Mouse (Mus musculus): Measurements from ENCODE around the gene Ccl22. TPM values are rescaled to one million over a fixed set of nuclear protein-coding genes. Genes with fewer than 3 reads are reported as not detected.
A peak's percentile ranks its signal among the peaks of the same experiment; 100 is the strongest.

Ccl22 gene
- polyA plus RNA-seq (2017; shearing (Covaris generic)), result not detected

DNA sequence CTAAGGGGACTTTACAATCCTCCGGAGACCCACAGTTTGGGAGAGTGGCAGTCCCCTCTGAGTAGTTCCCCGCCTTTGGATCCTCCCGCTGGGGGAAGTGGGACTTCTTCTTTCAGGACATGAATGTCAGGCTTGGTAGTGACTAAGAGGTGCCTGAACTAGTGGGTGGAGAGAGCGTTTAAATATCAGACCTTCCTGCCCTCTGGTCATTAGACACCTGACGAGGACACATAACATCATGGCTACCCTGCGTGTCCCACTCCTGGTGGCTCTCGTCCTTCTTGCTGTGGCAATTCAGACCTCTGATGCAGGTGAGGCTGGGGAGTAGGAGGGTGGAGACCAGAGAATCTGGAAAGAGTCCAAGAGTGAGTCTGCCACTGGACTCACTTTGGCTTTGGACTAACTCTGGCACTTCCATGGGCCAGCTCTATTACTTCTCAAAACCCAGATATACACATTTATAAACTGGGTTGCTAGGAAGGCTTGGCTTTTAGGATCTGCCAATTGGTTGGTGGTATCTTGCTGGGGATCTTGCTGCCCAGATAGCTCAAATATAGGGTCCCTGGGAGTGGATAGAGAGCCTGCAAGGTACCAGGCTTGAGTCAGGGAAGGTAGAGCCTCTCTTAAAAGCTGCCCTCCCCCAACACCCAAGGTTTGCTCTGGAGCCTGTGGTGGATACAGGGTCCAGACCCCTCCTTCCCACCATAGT, at the start of gene Ccl22:
Ccl22 (plus strand) TSS at position 115 of the 709 bp plus-strand sequence.
- ATAC-seq, result no peak

DNA sequence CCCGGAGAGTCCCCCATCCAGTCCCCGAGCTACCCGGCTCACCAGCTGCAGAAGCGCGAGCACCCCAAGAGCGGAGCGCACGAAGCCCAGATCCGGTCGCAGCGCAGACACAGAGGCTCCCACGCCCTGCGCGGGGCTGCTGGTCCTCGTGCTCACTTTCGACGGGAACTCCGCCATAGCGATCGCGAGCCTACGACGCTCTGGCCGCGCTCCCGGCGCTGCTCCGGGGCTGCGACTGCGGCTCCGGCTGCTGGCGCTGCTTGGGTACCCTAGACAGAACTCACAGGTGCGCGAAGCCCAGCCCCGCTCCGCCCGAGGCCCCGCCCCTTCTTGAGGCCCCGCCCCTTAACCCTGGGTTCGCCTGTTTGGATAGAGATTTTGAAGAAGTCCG, 49.4 kb upstream of the Ccl22 start, which contains the start of gene Pllp:
Pllp (minus strand) TSS at position 285 of the 391 bp plus-strand sequence.
- ATAC-seq, result peak; percentile 46

DNA sequence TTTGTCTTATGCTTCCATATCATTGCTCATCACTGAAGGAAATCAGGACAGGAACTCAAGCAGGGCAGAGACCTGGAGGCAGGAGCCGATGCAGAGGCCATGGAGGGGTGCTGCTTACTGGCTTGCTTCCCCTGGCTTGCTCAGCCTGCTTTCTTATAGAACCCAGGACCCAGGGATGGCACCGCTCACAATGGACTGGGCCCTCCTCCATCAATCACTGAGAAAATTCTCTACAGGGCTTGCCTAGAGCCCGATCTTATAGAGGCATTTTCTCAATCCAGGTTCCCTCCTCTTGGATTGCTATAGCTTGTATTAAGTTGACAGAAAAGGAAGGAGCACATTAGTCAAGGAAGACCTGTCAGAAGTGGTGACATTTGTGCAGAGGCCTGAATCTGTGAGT, 48.8 kb upstream of the Ccl22 start:
- ATAC-seq, result no peak

DNA sequence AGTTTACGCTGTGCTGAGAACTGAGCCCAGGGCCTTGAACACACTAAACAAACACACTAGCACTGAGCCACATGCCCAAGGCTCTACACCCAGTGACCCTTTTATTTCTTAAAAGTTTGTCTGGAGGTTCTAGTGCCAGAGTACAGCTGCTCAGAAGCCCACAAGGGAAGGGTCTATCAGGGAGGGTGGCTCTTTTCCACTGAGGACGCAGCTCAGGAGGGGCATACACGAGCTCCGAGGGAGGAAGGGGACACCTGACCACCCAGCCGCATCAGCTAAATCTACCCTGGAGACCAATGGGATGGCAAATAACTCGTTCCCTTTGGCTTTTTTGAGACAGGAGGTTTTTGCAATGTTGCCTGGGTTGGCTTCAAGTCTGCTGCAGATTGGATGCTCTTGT, 47.4 kb upstream of the Ccl22 start:
- no peak for ATAC-seq

DNA sequence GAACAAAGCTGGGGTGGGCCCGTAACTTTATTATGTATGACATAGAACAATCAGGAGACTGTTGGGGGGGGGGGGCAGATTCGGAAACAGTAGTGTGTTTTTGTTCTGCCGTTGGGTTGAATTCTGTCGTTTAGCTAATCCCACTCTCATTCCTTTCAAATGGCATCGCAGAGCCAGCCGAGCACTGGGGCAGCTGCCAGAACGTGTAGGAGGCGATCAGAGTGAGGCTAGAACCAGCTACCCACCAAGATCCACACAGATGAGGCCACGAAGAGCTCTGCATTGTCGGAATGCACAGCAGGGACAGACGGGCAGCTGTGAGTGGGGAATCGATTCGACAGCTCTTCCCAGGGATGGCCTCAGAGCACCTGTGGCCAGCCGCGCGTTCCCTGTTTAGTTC, 46.0 kb upstream of the Ccl22 start:
- no peak for ATAC-seq

DNA sequence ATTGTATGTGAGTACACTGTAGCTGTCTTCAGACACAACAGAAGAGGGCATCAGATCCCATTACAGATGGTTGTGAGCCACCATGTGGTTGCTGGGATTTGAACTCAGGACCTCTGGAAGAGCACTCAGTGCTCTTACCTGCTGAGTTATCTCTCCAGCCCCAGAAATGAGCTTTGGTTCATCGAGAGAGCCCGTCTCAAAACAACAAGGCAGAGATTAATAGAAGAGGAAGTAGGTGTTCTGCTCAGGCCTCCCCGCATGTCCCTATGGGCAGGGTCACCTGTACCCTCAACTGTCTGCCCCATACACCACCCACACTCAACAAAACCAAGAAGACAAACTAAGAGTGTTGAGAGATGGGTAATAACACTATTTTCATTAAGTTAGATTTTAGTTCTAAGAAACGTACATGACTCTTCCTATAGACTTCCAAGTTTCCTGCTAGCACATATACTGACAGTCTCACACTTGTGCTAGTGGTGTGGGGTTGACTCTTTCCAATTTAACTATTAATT, 44.9 kb upstream of the Ccl22 start:
- ATAC-seq, result no peak

DNA sequence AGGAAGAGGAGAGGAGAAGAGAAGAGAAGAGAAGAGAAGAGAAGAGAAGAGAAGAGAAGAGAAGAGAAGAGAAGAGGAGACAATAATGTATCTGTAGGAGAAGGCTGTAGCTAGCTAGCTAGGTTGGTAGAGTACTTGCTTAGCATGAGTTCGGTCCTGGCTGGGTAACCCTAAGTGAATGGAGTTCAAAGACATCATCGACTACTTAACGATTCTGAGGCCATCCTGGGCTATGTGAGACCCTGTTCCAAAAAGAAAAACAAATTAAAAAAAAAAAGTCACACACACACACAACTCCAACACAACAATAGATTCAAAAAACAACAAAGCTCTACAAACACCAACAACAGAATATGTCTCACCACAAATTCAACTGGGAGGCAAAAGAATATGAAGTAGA, 43.2 kb upstream of the Ccl22 start:
- ATAC-seq, result no peak

DNA sequence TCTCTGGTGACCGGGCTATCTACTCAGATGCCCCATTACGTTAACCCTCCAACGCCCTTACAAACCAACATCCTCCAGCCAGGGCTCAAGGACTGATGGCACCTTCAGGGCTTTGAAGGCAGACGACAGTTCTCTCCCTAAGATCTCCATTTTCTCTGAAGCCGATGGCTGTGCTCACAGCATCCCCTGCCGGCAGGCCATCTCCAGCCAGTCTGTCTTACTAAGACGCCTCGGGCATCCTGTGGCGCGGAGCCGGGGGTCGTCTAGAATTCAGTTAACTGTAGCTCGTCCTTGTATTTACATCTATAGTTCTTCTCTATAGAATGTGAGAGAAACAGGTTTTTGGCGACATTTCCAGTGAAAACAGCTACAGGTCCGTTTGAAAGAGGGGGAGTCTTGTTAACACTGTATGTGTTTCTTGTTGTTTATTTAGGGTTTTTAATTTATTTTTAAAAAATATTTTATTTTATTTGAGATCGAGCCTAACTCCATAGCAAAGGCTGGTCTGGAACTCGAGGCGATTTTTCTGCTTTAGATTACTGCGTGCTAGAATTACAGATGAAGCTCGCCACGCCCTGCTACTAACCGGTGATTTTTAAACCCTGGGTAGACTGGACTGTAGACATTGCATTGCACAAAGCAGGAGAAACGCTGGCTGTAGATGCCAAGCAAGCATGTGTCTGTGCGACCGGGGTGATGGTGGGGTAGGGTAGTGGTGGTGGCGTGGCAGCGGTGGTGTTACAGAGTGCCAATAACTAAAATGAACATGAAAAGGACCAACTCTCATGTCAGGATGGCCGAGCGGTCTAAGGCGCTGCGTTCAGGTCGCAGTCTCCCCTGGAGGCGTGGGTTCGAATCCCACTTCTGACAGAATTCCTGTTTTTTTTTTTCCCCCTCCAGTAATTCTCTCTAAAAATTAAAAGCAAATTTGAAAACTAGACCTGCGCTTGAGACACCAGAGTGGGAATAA, 42.3 kb upstream of the Ccl22 start:
- ATAC-seq, result peak; percentile 68

DNA sequence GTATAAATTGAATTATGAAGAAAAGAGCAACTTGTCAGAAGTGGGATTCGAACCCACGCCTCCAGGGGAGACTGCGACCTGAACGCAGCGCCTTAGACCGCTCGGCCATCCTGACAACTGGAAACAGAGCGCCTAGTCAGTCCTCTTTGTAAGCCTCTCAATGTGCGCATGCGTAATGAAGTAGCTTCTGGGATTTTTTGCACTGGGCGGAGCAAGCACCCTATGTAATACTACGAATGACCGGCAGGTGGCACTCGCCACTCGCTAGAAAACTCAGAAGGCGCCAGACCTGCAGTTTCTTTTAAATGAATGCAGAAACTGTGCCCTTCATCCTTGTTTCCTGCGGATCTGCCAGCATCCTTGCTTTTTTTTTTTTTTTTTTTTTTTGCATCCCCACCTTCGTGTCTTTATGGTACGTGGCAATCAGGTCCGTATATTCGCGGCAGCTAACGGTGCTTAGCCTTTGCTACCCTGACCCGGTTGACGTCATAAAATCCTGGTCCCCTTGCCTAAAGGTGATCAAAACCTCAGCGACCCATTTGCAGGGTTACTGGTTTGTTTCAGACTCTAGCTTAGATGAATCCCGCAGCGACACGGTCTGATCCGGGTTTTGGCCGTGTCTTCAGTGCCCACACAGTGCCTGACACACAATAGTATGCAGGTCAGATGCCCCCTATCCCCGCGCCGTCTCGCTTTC, 41.3 kb upstream of the Ccl22 start:
- ATAC-seq, result peak; percentile 80

DNA sequence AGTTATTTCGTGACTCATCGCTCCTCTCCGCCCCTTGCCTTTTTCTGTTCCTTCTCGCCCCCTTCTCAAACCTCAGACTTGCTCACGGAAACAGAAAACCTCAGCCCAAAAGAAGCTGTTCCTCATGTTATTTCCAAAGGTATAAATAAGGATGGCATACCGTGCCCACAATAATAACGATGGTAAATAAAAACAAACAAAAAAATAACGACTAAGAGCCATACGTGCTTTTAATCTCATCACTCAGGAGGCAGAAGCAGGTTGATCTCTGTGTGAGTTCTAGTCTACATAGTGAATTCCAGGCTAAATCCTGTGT, 40.8 kb upstream of the Ccl22 start:
- no peak for ATAC-seq

DNA sequence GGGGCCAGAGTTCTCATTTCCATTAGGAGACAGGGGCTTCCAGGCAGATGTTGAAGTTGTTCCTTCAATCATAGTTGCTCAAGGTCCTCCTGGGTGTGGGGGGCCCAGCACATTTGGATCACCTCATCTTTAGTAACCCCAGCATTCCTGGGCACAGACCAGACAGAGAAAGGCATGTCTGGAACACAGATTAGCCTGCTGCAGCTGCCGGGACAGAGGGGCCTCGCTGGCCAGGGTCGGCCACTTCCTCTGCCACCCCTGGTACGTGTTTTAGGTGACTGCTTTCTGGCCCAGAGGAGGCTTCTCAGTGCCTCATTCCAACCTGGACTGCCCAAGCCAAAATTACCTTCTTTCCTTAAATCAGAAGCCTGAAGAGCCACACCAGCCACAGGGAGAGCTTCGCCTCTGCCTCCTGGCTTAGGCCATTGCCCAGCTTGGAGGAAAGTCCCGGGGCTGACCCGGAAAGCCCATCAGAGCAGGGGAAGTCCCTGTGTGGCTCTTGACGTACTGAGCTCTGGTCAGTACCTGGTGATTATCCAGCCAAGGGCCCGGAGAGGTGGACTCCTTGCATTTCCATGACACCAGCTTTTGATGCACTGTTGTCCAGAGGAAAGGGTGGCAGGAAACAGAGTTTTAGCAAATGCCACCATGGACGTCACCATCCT, 39.7 kb upstream of the Ccl22 start:
- ATAC-seq, result no peak

DNA sequence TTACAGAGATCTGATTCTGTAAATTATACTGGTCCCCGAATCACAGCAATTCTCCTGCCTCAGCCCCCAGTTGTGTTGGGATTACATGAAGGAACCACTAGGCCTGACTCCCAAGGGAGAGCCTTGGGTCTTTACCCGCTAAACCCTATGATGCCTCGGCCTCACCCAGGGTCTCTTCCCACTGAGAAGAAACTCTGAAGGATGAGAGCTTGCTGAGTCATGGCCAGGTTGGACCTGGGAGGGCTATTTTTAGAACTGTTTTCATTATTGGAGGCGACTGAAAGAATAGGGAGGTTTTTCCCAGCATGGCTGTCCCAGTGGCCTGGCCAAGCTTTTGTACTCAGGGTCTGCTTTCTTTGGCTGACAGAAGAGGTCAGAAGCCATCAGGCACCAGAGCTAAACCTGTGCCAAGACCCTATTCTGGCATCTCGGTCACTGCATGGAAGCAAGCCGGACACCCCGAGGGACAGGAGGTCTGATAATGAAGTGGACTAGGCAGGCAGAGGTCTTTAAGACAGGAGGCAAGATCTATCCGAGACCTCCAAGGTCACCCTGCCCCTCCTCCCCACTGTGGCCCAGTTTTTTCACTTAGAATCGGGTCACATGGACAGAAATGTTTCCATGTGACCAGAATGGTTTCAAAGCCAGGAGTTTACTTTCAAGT, 38.5 kb upstream of the Ccl22 start:
- no peak for ATAC-seq

DNA sequence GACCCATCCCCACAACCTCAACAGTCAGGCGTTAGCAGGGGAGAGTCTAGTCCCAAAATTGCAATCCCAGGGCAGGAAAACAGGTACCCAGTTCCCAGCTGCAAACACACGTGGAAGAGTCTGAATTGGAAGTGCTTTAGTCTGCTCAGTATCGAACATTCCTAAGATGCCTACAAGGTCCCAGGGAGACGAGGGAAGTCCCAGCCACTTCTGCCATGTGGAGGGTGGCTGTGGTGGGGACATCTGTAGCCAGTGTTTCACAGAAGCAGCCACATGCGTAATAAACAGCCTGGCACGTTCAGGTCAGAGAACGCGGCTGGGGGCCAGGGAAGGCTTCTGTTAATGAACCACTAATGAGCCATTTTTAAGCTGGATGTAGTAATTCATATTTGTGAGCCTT, 35.1 kb upstream of the Ccl22 start:
- ATAC-seq, result no peak

DNA sequence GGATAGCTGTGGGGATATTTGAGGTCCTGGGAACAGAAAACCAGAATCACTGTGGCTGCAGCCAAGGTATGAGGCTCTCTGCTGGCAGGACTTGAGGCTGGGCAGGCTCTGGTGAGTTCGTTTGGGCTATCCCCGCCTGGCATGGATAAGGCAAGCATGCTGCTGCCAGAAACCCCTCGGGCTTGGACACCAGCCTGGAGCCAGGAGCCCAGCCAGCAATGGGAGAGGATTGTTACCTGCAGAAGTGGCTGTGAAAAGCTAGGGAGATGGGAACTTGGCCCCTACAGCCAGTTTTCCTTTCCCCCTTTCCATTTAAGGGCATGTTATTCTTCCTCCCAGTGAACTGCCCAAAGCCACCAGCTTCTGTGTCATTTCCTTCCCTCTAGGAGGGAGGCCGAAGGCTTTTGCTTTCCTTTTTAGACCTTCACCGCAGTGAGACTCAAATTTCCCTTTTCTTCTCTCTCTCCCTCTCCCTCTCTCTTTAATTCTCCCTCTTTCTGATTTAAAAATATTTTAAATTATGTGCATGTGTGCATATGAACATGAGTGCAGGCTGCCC, 34.2 kb upstream of the Ccl22 start:
- no peak for ATAC-seq

DNA sequence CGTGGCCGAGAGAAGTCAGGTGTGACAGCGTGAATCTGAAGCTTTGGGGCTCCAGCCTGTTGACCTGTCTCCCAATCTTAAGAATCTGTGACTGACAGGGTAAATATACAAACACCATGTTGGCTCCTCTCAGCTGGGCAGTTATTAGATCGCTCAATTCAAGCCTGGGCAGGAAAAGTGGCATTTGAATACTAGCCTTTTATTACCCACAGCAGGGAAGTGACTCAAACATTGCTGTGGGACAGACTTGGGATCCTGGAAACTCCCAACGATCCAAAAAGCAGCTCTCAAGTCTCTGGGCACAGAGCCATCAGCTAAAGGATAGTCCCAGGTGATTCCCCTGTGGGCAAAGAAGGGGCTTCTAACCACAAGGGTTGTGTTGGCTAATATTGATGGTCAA, 30.8 kb upstream of the Ccl22 start:
- no peak for ATAC-seq

DNA sequence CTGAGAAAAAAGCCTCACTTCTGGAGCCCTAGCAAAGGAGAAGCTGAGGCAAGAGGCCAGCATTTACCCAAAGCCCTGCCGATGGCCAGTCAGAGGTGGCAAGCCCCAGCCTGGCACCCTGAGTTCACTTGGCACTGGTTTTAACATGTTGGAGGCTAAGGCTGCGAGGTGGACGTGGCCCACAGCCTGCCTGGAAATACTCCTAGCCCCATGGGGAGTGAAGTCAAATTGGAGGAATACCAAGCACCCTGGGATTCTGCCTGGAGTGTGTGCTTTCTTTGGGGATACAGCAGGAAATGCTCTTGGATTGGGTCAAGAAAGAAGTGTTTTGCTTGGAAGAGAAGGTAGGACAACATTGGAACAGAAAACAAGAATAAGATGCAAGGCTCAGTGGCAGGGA, 29.5 kb upstream of the Ccl22 start:
- no peak for ATAC-seq

DNA sequence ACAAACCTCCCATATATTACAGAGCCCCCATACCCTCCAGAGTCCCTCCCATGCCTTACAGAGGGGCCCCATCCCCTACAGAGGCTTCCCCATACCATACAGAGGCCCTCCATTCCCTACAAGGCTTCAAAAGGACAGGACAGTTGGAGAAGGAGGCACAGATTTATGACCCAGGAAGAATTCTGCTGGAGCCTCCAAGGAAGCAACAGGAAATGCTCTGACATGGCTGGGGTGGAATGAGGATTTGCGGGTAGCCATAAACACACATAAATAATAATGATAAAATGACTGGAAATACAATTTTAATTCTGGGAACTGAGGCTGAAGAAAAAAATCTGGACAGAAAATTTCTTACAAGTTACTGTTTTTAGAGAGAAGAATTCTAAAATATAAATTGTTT, 28.5 kb upstream of the Ccl22 start:
- ATAC-seq, result no peak

DNA sequence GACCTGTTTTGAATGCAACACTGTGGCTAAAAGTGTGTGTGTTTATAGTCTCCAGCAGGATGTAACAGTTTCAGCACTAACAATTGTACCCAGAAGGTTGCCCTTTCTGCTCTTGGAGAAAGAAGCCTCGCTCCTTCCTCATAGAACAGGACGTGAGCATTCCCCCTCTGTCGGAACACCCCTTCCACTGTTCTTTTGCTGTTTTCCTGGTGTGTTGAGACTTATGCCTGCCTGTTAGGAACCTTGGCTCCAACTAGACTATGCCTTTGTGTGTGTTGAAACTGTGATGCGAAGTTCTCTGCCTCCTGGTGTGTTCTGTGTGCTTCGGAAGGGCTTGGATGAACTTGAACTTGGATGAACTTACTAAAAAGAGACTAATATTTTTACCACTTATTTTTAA, 19.4 kb upstream of the Ccl22 start:
- no peak for ATAC-seq

DNA sequence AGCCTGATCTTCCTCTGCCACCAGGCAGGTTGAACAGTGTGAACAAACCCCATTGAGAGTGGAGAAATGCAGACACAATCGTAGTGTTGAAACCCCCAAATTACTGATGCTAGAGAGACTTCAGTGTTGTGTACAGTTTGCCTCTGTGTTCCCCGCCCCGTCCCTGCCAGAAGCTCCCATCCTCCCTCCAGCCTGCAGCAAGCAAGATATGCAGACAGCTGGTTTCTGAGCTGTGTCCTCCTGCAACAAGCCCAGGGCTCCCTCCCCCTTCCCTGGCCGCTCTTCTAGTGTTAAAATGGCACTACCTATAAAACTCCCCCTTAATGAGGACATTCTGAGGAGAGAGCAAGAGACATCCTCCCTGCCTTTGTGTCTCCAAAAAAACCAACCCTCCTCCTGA, 16.1 kb upstream of the Ccl22 start:
- ATAC-seq, result no peak

DNA sequence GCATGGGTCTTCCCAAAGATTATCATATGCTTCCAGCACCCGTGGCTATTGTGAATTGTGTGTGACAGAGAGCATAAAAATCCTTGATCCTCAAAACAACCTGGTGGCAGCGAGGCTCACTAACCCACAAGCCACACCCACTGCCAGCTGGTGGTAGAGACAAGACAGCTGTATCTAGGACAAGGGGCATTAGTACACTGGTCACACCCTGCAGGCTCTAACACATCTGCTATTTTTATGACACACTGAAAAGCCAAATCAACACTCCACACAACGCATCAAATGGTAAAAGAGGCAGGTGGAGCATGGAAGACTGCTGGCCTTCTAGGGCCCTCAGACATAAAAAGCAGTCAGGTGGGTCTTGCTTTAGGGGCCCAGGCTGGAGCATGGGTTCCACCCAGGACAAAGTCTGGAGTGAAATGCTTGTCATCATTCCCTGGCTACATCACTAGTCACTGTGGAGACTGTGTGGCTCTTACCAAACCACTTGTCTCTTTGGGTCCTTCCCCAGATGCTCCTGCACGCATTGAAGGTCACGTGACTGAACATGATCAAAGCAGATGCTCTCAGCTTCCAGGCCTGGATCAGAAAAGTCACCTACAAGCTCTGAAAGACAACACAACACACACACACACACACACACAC, 11.4 kb upstream of the Ccl22 start:
- no peak for ATAC-seq

DNA sequence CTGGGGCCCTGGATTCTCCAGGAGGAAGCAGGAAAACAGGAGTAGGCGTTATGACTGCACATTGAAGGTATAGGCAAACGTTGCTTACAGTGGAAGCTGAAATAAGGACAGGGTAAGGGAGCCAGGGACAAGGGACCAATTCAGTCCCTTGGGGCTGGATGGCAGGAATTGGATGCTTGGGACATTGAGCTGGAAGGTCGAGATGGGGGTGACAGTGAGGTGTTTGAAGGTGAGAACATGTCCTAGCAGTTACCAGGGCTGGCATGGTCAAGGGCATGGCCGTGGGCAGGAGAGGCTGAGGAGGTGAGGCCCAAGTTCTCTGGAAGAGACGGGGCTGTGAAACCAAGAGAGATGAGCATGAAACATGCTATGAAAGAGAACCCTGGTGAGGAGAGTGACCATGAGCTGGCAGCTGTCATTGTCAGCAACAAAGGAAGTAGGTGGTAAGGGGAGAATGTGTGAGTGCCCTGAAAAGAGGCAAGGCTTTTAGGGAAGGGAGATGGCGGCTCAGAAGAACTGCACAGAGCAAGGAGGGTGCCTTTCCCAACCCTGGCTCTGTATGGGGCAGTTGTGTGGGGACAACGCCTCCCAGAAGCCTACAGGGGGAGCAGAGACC, 10.5 kb upstream of the Ccl22 start:
- ATAC-seq, result no peak
